12 mouse cellular contexts compared by ENCODE assay signal in the genomic region with DNA sequence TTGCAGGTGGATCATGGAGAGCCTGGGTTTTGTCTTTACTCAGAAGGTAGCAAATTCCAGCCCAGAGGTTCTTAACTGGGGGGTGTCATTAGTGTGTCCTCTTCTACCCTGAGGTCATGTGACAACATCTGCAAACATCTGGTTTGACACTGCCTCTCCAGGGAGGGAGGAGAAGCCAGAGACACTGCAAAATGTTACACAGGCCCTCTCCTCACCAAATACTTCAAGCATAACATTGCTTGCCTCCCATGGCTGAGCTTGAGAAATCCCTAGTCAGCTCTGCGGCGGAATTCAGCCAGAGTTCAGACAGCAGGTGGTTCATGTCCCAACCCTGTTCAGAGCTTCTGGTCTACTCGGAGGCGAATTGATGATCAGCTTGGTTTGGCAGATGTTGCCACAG.
DNase-seq lines count a peak whose midpoint lies in the region; ATAC-seq and TF ChIP-seq lines count a peak whose summit lies in the region.
"Had no signal": no experiment of that assay in that cellular context is flagged by ENCODE, and none has a peak within 500 bp of the region (broad histone marks: within the 10 kb centered on the region; RNA-seq: fewer than 3 reads in every experiment).

No protein-coding gene starts in this region.

- peak; percentile 76 for DNase-seq in kidney, postnatal 0 days (ENCODE audit: low spot score)
- no peak for DNase-seq in kidney, adult 18-20 months
- no peak for DNase-seq in heart, postnatal 0 days (ENCODE audit: low spot score)
- peak; percentile 67 for DNase-seq in kidney, postnatal 10 days
- peak; percentile 47 for DNase-seq in lung, postnatal 25 days (ENCODE audit: low spot score)
- no peak for DNase-seq in left cerebral cortex, postnatal 10 days (ENCODE audit: extremely low spot score in 1 of 2, low spot score in 2 of 2)
- DNase-seq in right cerebral cortex, adult 18-20 months = no peak

- peaks cover 4% of the 10 kb centered on the region for H3K27me3 ChIP-seq in kidney, postnatal 0 days (ENCODE audit: insufficient read depth, low read length)
- peaks cover 10% of the 10 kb centered on the region; the same call in 1 of the 2 replicates for H3K27me3 ChIP-seq in heart, postnatal 0 days (ENCODE audit: control insufficient read depth, insufficient read depth, low read length)
- H3K27me3 ChIP-seq: liver, embryonic 15.5 days had no signal

- 20% methylated on average over 4 of the region's 4 CpGs for WGBS in kidney, postnatal 0 days
- 70% methylated on average over 4 of the region's 4 CpGs for WGBS in heart, postnatal 0 days

- H3K9ac ChIP-seq in kidney, postnatal 0 days (ENCODE audit: low read depth, low read length) = no peak overlapping the region
- no peak overlapping the region for H3K9ac ChIP-seq in heart, postnatal 0 days (replicated peaks; ENCODE audit: low read depth, low read length)
- H3K9ac ChIP-seq: forebrain, embryonic 12.5 days; hindbrain, embryonic 13.5 days; liver, embryonic 15.5 days; midbrain, embryonic 15.5 days had no signal

- intact Hi-C loops in left cerebral cortex, postnatal 10 days (cut with DNase I) = no loop called here

- no peak for TF ChIP-seq EP300 in heart, postnatal 0 days (IDR thresholded peaks at IDR 0.05; ENCODE audit: low read depth)

- no peak overlapping the region for H3K4me2 ChIP-seq in kidney, postnatal 0 days (ENCODE audit: low read length)
- H3K4me2 ChIP-seq in heart, postnatal 0 days (ENCODE audit: low read depth, low read length) = no peak overlapping the region
- H3K4me2 ChIP-seq: forebrain, embryonic 12.5 days; hindbrain, embryonic 13.5 days; liver, embryonic 15.5 days; midbrain, embryonic 15.5 days had no signal

- no peak overlapping the region for H3K4me3 ChIP-seq in kidney, postnatal 0 days (replicated peaks; ENCODE audit: low read depth, low read length)
- H3K4me3 ChIP-seq in heart, postnatal 0 days (ENCODE audit: low read depth, low read length) = no peak overlapping the region
- H3K4me3 ChIP-seq: forebrain, embryonic 12.5 days; gastrocnemius, adult 2 months; hindbrain, embryonic 13.5 days; liver, embryonic 15.5 days; midbrain, embryonic 15.5 days had no signal

- no peaks in the 10 kb centered on the region for H3K9me3 ChIP-seq in kidney, postnatal 0 days (replicated peaks; ENCODE audit: low read length)
- H3K9me3 ChIP-seq in heart, postnatal 0 days (replicated peaks; ENCODE audit: control insufficient read depth, low read length) = no peaks in the 10 kb centered on the region
- H3K9me3 ChIP-seq: forebrain, embryonic 12.5 days; hindbrain, embryonic 13.5 days; liver, embryonic 15.5 days; midbrain, embryonic 15.5 days had no signal

- no peak overlapping the region for H3K27ac ChIP-seq in kidney, postnatal 0 days
- no peak overlapping the region for H3K27ac ChIP-seq in heart, postnatal 0 days (ENCODE audit: low read depth)
- H3K27ac ChIP-seq: forebrain, embryonic 12.5 days; gastrocnemius, adult 2 months; hindbrain, embryonic 13.5 days; liver, embryonic 15.5 days; midbrain, embryonic 15.5 days had no signal

- H3K36me3 ChIP-seq in kidney, postnatal 0 days (ENCODE audit: insufficient read depth, low read length) = no peaks in the 10 kb centered on the region
- no peaks in the 10 kb centered on the region for H3K36me3 ChIP-seq in heart, postnatal 0 days (replicated peaks; ENCODE audit: control insufficient read depth, insufficient read depth, low read length)
- H3K36me3 ChIP-seq: forebrain, embryonic 12.5 days; hindbrain, embryonic 13.5 days; liver, embryonic 15.5 days; midbrain, embryonic 15.5 days had no signal

- ATAC-seq in kidney, postnatal 0 days (replicated peaks; ENCODE audit: low FRiP score, low read depth) = 0 out of 2 replicates have a peak, but pooled peaks have one; percentile 50
- ATAC-seq in heart, postnatal 0 days (ENCODE audit: insufficient read depth, low read depth) = 0 out of 2 replicates have a peak, but pooled peaks have one; percentile 11
- ATAC-seq: midbrain, embryonic 15.5 days had no signal

- H3K4me1 ChIP-seq in kidney, postnatal 0 days (replicated peaks; ENCODE audit: insufficient read depth, low read length) = 0 out of 2 replicates have a peak, but pooled peaks cover 18% of the 10 kb centered on the region
- peaks cover 21% of the 10 kb centered on the region; the same call in 1 of the 2 replicates for H3K4me1 ChIP-seq in heart, postnatal 0 days (ENCODE audit: control insufficient read depth, insufficient read depth)
- H3K4me1 ChIP-seq: forebrain, embryonic 12.5 days; liver, embryonic 15.5 days; midbrain, embryonic 15.5 days had no signal

- no peak for TF ChIP-seq CTCF in kidney, postnatal 0 days (IDR thresholded peaks at IDR 0.05; ENCODE audit: low read depth)
- no peak for TF ChIP-seq CTCF in heart, postnatal 0 days (IDR thresholded peaks at IDR 0.05; ENCODE audit: low read depth)

Comparison
In these comparisons a context has a peak if more than half of its experiments do, and no peak if none do; other contexts are left out.
1. DNase-seq: peak in kidney, postnatal 0 days (single experiment), kidney, postnatal 10 days (single experiment) and lung, postnatal 25 days (single experiment); none in kidney, adult 18-20 months (single experiment), heart, postnatal 0 days (single experiment), left cerebral cortex, postnatal 10 days (0 of 2) and right cerebral cortex, adult 18-20 months (single experiment).